Mouse (Mus musculus): Measurements from ENCODE around the gene Dscaml1.

DNA sequence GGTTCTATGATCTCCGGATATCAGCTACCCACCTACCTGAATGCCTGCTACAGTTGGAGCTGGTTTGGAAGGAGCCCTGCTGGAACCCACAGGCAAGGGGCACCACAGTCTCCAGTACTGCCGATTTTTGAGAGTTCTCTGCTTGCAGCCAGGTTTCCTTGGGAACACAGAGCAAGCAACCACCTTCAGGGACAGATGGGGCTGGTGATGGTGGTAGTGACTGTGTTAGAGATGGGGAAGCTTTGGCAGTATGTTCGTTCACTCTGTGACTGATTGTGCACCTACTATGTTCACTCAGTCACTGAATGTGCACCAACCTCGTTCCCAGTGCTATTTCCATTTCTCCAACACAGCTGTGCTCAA is 252.2 kb downstream of the Dscaml1 start:
- TF ChIP-seq CTCF (IDR thresholded peaks at IDR 0.05; ENCODE audit: borderline replicate concordance, insufficient read depth, low read length) (no peak), POLR2A (IDR thresholded peaks at IDR 0.05; ENCODE audit: low read depth, low read length) (no peak)
